Mouse (Mus musculus) liver, embryonic 14.5 days (tissue): ENCODE measurements around the gene Fbxw5. TPM values are rescaled to one million over a fixed set of nuclear protein-coding genes. Genes with fewer than 3 reads are reported as not detected.

Experiments used
- ATAC-seq: fragments of 200-750 bp; cut with Nextera tagmentation; 2 replicates; pipeline ENCODE4 v1.8.0; 2017; ENCODE audit warnings: moderate number of reproducible peaks, mild to moderate bottlenecking, moderate library complexity; ENCODE audit not compliant: insufficient read depth
- DNase-seq, 3 experiments: peaks; one replicate each; pipeline ENCODE4 v3.0.0-alpha.2; 2012 to 2013; ENCODE audit warnings: low read depth in 3 of 3, low spot score in 3 of 3
- H3K27ac ChIP-seq: fragments of 300-500 bp; sonication (generic); 2 replicates; pipeline ENCODE4 v1.5.1; 2014; ENCODE audit warnings: moderate library complexity, mild to moderate bottlenecking, control low read depth, inconsistent platforms
- H3K27me3 ChIP-seq: fragments of 300-500 bp; sonication (generic); 2 replicates; pipeline ENCODE4 v1.6.1; 2014; ENCODE audit warnings: mild to moderate bottlenecking, low read length, moderate library complexity; ENCODE audit not compliant: control insufficient read depth, insufficient read depth
- H3K36me3 ChIP-seq: fragments of 300-500 bp; sonication (generic); replicated peaks from 2 replicates; pipeline ENCODE4 v1.6.1; 2014; ENCODE audit warnings: low read depth; ENCODE audit not compliant: control insufficient read depth, insufficient read depth
- H3K4me1 ChIP-seq, 2 experiments: fragments of 200-500 bp in 1 of 2; fragments of 300-500 bp in 1 of 2; sonication (generic) in 1 of 2; replicated peaks; 2 replicates each; pipeline ENCODE4 v1.6.1; 2012 to 2014; ENCODE audit warnings: antibody characterized with exemption in 1 of 2, inconsistent platforms in 1 of 2, low read length in 1 of 2; ENCODE audit not compliant: control insufficient read depth in 2 of 2, insufficient read depth in 2 of 2
- H3K4me2 ChIP-seq: fragments of 300-500 bp; sonication (generic); 2 replicates; pipeline ENCODE4 v1.6.1; 2014; ENCODE audit warnings: low read depth, mild to moderate bottlenecking, control low read depth, moderate library complexity
- H3K4me3 ChIP-seq, 2 experiments: fragments of 200-500 bp in 1 of 2; fragments of 300-500 bp in 1 of 2; sonication (generic) in 1 of 2; 2 replicates each; pipeline ENCODE4 v1.5.1; 2012 to 2014; ENCODE audit warnings: low read depth in 2 of 2, low read length in 2 of 2, mild to moderate bottlenecking in 2 of 2, control low read depth in 1 of 2, inconsistent platforms in 1 of 2, moderate library complexity in 1 of 2; ENCODE audit not compliant: insufficient read depth in 1 of 2
- H3K9ac ChIP-seq: fragments of 300-500 bp; sonication (generic); replicated peaks from 2 replicates; pipeline ENCODE4 v1.6.1; 2014; ENCODE audit warnings: mild to moderate bottlenecking, control low read depth, moderate library complexity
- H3K9me3 ChIP-seq: fragments of 300-500 bp; sonication (generic); 2 replicates; pipeline ENCODE4 v1.6.1; 2016; ENCODE audit warnings: low read length, mixed read lengths; ENCODE audit not compliant: control insufficient read depth
- CTCF ChIP-seq: IDR thresholded peaks from 2 replicates; pipeline ENCODE4 v1.5.1; 2016; ENCODE audit warnings: antibody characterized with exemption, low read depth, control low read depth
- EP300 ChIP-seq: IDR thresholded peaks from 2 replicates; pipeline ENCODE4 v1.6.1; 2016; ENCODE audit warnings: antibody characterized with exemption, low read depth
- WGBS: fragments of 180-500 bp; shearing (Covaris S2); extraction: QIAGEN DNeasy Blood & Tissue Kit; methylation state at CpG from one replicate; pipeline ENCODE4 v1.1.7; 2014; ENCODE audit not compliant: insufficient replicate concordance; 5-methylcytosine and 5-hydroxymethylcytosine counted together
- polyA plus RNA-seq, 2 experiments: library from polyadenylated mRNA; depleted of rRNA in 1 of 2; stranded (reverse) in 1 of 2; unstranded in 1 of 2; fragments of >200 nt; fragmentation: Nextera tagmentation in 1 of 2; extraction: Ambion mirVana in 1 of 2; gene quantifications; 2 replicates each; pipeline versions ENCODE4 v1.2.1 to v1.2.3; 2012 to 2014

The Fbxw5 gene
- polyA plus RNA-seq, 2 experiments, result 8.1 to 18.3 TPM

GRCm38 (mm10) chr2:25526510-25527302 is 26.2 kb downstream of the Fbxw5 start:
- H3K9ac ChIP-seq, result no peak overlapping the region
- DNase-seq, result no peak
- no peak overlapping the region for H3K4me2 ChIP-seq
- H3K9me3 ChIP-seq, result no peaks in the 10 kb centered on the region
- TF ChIP-seq CTCF (no peak), EP300 (no peak)
- H3K36me3 ChIP-seq, result peaks cover 68% of the 10 kb centered on the region
- WGBS, result 73% methylated on average over 9 of the region's 9 CpGs
- H3K27ac ChIP-seq, result no peak overlapping the region
- H3K27me3 ChIP-seq, result no peaks in the 10 kb centered on the region
- no peak for ATAC-seq
- H3K4me3 ChIP-seq, result no peak overlapping the region
- no peaks in the 10 kb centered on the region for H3K4me1 ChIP-seq

DNA sequence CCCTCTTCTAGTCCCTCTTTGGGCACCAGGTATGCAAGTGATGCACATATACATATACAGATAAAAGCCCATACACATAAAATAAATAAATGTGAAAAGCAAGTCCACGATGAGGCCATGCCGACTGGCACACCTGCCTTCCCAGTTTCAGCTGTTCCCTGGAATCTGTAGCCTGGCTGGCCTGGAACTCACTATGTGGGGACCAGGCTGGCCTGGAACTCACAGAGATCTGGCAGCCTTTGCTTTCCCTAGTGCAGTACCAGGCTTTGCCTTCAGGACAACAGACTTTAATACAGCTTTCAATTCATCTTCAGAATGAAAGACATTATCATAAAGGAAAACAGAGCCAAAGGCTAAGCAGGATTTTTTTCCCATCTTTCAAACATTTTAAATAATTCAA is 33.2 kb downstream of the Fbxw5 start:
- H3K27ac ChIP-seq, result no peak overlapping the region
- peaks cover 30% of the 10 kb centered on the region for H3K36me3 ChIP-seq
- H3K9ac ChIP-seq, result no peak overlapping the region
- WGBS, result 93% methylated on average over 2 of the region's 2 CpGs
- DNase-seq (no peak), ATAC-seq (no peak)
- no peaks in the 10 kb centered on the region for H3K27me3 ChIP-seq
- H3K9me3 ChIP-seq, result no peaks in the 10 kb centered on the region
- H3K4me1 ChIP-seq, result 0 out of 4 replicates have a peak, but pooled peaks cover 0 to 2% of the 10 kb centered on the region in 2 experiments
- no peak for TF ChIP-seq EP300
- no peak for TF ChIP-seq CTCF
- H3K4me3 ChIP-seq, result no peak overlapping the region
- H3K4me2 ChIP-seq, result no peak overlapping the region

- no peaks in the 10 kb centered on the region for H3K9me3 ChIP-seq
- no peak overlapping the region for H3K4me3 ChIP-seq
- DNase-seq (peak in 1 of 3 experiments; percentile 48), ATAC-seq (no peak)
- 61% methylated on average over 3 of the region's 3 CpGs for WGBS
- H3K4me2 ChIP-seq, result no peak overlapping the region
- 0 out of 4 replicates have a peak, but pooled peaks cover 0 to 2% of the 10 kb centered on the region in 2 experiments for H3K4me1 ChIP-seq
- H3K27ac ChIP-seq, result no peak overlapping the region
- H3K36me3 ChIP-seq, result peaks cover 24% of the 10 kb centered on the region
- H3K9ac ChIP-seq, result no peak overlapping the region
- no peak for TF ChIP-seq CTCF
- no peak for TF ChIP-seq EP300
- H3K27me3 ChIP-seq, result no peaks in the 10 kb centered on the region
Observed at GRCm38 (mm10) chr2:25534178-25534865, 33.8 kb downstream of the Fbxw5 start.

- 91% methylated on average over 2 of the region's 2 CpGs for WGBS
- DNase-seq (no peak), ATAC-seq (no peak)
- Histone ChIP-seq H3K9me3 (no peaks in the 10 kb centered on the region), H3K27ac (no peak overlapping the region), H3K4me3 (no peak overlapping the region), H3K4me2 (no peak overlapping the region), H3K9ac (no peak overlapping the region), H3K36me3 (peaks cover 23% of the 10 kb centered on the region), H3K27me3 (no peaks in the 10 kb centered on the region), H3K4me1 (0 out of 4 replicates have a peak, but pooled peaks cover 0 to 2% of the 10 kb centered on the region in 2 experiments)
- TF ChIP-seq CTCF (no peak), EP300 (no peak)
Observed at GRCm38 (mm10) chr2:25534866-25535182, 34.3 kb downstream of the Fbxw5 start.

GRCm38 (mm10) chr2:25536531-25536930 is 36.0 kb downstream of the Fbxw5 start:
- 0 out of 4 replicates have a peak, but pooled peaks cover 0 to 2% of the 10 kb centered on the region in 2 experiments for H3K4me1 ChIP-seq
- H3K4me2 ChIP-seq, result no peak overlapping the region
- DNase-seq (no peak), ATAC-seq (no peak)
- H3K27me3 ChIP-seq, result no peaks in the 10 kb centered on the region
- H3K9me3 ChIP-seq, result no peaks in the 10 kb centered on the region
- WGBS, result 88% methylated on average over 8 of the region's 8 CpGs
- H3K27ac ChIP-seq, result no peak overlapping the region
- H3K4me3 ChIP-seq, result no peak overlapping the region
- no peak overlapping the region for H3K9ac ChIP-seq
- H3K36me3 ChIP-seq, result peaks cover 14% of the 10 kb centered on the region
- TF ChIP-seq CTCF, result no peak
- no peak for TF ChIP-seq EP300
